Mouse (Mus musculus) urinary bladder, postnatal 4 days (tissue): Measurements from ENCODE around the gene Gal3st3.
"Not testable (repeated sequence)": the region's sequence is repeated elsewhere in the genome, so short reads cannot be mapped to it uniquely, and the experiment has no call there.

ENCODE experiments used
- DNase-seq, 2 experiments: peaks; one replicate each; pipeline ENCODE4 v3.0.0; 2021 to 2022; ENCODE audit warnings: low spot score in 2 of 2

Gal3st3 gene

DNA sequence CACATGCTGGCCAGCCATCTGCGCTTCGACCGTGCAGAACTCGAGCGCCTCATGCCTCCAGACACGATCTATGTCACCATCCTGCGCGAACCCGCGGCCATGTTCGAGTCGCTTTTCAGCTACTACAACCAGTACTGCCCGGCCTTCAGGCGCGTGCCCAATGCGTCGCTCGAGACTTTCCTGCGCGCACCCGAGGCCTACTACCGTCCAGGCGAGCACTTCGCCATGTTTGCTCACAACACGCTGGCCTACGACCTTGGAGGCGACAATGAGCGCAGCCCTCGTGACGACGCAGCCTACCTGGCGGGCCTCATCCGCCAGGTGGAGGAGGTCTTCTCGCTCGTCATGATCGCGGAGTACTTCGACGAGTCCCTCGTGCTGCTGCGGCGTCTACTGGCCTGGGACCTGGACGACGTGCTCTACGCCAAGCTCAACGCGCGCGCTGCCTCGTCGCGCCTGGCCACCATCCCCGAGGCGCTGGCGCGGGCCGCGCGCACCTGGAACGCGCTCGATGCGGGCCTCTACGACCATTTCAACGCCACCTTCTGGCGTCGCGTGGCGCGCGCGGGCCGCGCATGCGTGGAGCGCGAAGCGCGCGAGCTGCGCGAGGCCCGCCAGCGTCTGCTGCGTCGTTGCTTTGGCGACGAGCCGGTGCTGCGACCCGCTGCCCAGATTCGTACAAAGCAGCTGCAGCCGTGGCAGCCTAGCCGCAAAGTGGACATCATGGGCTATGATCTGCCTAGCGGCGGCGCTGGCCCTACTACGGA lies 9.0 kb downstream of the Gal3st3 start:
- DNase-seq, result peak in 1 of 2 experiments; percentile 25

DNA sequence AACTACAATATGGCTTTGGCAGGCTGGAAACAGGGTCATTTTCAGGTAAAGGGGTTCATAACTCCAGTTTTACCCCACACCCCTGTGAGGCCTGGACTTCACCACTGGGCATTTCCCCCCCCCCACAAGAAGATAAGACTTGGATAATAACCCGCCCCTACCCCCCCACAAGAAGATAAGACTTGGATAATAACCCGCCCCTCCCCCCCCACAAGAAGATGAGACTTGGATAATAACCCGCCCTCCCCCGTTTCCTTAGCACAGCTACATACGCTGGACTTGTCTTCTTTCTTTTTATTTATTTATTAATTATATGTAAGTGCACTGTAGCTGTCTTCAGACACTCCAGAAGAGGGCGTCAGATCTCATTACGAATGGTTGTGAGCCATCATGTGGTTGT lies 10.9 kb downstream of the Gal3st3 start:
- DNase-seq, result no peak

DNA sequence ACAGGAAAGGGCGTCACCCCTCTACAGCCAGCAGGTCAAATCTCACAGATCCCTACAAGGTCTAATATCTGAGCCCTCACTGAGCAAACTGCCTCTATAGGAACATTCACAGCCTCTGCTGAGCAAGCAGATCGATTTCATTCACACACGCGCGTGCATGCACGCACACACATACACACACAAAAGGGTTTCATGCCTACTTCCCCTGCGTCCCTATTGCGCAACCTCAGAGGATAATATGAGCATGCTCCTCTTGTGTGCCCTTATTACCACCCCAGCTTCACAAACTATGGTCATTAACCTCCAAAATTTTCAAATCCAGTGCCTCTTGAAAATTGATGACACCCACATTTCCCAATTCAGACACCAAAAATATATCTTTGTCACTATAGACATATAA lies 15.1 kb downstream of the Gal3st3 start:
- DNase-seq, result no peak

DNA sequence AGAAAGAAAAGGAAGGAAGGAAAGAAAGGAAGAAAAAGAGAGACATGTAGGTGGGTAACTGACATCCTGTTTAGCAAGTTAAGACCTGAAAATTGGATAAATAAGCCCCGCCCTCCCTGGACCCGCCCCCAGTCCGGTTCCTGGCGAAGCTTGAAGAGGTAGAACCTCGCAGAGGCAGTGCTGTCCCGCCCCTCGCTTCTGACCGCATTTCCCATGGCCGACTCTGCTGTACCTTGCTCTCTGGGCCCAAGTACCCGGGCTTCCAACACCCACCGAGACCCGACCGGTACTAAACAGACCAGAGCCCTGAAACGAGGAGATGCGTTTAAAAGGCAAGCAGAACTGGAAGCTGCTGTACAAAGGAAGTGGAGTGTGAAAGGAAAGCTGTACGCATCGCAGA lies 25.7 kb downstream of the Gal3st3 start:
- no peak for DNase-seq

DNA sequence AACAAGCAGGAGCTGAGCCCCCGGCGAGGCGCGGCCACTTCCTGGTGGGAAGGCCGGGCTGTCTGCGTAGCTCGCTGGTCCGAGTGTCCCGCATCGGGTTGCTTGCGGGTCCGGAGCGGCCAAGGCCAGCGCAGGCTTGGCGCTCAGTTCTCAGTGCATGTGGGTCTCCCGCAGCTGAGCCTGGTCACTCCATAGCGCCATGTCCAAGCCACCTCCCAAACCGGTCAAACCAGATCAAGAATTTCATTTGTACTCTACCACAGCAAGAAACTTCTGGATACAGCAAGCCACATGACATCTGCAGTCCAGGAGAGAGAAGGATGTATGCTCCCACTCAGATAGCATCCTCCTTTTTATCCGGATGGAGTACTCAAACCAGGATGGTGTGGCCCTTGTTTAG lies 29.8 kb downstream of the Gal3st3 start:
- DNase-seq, result no peak

DNA sequence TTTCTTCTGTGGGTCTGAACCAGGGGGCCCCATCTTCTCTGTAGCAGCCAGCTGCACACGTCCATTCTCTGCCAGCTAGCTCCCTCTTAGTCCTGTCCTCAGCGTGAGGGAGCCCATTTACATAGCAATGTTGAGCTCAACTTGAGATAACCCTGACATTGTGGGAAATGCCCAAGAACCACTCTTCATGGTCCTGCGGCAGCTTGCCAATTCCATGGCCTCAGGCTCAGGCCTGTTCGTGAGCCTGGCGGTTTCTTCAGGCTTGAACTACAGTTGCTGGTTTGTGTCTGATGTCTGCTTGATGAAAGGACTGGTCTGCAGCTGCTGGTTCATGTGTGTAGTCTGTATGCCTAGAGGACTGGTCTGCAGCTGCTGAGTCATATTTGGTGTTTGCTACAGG lies 36.6 kb downstream of the Gal3st3 start:
- DNase-seq, result no peak

DNA sequence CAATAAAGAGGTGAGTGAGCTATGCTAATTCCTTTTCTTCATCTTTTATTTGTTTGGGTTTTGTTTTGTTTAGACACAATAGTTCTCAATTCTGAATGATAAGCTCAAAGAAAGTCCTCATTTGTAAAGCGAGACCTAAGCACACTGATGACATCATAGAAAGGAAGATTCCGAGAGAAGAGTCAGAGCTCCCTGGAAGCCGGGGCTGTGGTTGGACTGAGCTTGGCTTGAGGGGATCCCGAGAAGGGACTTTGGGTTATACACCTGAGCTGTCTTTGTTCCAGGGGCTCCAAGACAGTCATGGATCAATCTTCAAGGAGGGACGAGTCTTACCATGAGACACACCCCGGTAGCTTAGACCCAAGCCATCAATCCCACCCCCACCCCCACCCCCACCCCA lies 37.3 kb downstream of the Gal3st3 start, which contains the start of gene Catsper1:
Gene Catsper1 (plus strand): TSS at position 301 of the 400 bp plus-strand sequence.
- no peak for DNase-seq

DNA sequence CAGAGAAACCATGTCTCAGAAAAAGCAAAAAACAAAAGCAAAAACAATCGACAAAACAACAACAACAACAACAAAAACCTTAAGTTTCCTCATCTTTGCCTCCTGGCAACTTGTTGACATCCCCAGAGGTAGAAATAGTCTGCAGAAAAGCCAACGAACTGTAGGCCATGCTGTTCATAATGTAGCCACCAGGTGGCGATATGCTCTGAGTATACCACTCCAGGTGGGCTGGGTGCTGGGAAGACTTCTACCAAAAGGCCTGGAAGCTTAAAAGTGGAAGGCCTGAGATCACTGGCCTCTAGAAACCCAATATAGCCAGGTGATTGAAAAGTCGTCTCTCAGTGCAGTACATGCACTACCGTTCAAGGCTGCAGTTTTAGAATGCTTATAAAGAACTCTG lies 39.8 kb downstream of the Gal3st3 start:
- DNase-seq, result peak; percentile 43 to 84

DNA sequence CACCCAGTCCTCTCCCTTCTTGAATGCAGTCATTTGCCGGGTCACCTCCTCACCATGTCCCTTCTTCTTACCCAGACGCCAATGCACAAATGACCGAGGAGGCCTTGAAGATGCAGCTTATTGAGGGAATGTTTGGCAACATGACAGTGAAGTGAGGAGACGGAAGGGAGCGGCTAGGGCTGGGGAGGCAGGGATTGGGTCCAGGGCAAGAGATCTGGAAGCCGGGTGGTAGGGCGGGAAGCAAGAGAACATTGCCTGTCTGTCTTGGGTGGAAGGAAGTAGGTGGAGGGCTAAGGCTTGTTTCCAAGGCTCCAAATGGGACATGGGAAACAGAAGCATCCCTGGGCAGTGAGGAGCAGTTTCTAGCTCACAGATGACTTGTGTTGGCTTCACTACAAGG lies 43.2 kb downstream of the Gal3st3 start:
- no peak for DNase-seq

DNA sequence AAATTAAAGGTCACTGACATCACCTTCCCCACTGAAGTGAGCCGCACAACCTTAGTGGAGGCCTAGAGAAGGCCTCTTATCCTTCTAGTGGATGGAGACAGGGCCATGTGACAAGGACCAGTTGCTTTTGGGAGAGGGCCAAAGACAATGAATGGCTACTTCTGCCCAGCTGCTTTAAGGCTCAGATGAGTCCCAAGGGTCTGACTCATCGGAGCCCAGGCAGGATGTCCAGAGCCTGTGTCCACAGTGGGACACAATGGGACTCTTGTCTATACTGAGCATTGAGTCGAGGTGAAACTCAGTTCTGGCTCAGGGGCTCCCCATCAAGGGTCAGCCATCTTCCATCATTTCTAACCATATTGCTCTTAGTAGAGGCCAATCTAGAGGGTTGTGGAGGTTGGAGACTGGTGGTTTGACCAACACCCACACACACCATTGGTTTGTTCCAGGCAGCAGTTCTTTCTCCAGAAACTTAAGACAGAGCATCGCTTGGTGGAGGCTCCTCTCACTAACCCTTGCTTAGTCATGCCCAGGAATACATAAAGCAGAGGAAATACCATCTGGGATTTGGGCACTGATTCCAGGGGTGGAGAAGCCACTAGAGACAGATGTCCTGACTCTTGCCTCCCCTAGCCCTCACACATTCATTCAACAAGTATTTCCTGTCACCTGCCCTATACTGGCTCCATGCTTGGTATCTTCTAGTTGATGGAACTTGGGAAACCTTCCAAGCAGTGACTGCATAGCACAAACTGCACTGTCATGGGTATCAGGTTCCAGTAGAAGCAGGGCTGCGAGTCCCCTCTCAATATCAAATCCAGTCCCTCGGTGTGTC lies 47.4 kb downstream of the Gal3st3 start:
- DNase-seq, result no peak

DNA sequence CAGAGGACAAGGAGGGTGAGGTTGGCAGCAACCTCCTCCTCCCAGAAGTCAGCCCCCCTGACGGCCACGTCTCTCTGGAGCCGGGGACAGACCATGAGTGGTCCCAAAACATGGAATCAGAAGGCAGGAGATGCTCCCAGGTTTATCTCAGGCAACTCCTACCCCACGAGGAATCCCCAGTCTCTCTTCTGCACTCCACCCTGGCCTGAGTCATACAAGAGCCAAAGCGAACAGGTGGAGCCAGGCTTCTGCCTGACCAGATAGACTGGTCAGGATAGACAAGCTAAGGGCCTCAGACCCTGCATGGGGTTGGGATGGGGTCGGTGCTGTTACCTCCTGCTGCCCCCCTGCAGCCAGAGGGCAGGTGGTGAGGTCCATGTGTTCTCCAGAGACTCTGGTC lies 49.9 kb downstream of the Gal3st3 start:
- no peak for DNase-seq

DNA sequence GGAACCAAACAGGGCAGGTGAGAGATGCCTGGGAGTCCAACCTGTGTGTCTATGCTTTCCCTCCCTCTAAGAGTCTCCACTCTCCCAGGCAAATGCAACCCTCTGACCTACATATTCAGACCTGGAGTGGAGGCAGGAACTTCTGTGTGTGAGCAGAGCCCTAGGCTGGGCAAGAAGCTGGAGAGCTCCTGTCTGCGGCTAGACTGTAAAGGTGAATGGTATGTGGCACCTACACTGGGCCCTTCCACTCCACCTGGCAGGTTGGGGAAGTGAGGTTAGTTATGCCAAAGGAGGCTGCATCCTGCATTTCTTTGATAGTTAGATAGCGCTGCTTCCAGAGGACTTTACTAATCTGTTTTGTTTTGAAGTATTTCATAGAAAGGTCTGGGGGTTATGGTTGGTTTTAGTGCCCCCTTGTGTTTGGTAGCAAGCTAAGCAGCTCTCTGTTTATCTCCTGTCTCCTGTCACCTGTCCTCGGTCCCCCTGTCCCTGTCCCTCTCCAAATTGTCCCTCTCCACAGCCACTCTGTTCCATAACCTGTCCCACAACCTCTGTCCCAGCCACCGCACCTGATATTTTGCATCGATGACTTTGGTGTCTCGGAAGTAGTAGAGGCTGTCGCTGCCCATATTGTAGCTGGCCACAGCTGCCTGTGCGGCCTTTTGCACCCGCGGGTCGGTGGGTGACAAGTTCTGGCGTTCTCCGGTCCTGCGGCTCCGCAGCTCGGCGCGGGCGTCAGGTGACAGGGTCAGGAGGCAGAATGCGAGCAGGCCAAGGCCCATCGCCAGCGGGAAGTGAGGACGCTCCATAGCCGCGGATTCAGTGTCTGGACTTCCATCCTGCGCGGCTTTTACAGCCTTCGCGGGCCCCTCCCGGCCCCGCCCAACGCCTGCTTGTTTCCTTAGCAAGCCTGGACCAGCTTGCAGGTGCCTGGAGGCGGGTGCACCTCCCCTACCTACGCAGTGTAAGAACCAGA lies 50.7 kb downstream of the Gal3st3 start:
- DNase-seq, result no peak

DNA sequence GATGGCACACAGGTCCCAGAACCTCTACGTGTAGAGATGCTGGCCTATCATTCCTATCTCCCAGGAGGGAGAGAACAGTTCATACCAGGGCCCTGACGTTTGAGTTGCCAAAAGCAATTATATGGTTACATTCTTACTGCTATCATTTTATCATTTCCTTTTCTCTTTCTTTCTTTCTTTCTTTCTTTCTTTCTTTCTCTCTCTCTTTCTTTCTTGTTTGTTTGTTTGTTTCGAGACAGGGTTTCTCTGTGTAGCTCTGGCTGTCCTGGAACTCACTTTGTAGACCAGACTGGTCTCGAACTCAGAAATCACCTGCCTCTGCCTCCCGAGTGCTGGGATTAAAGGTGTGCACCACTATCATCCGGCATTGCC lies 51.4 kb downstream of the Gal3st3 start, which contains the start of gene Cst6:
Gene Cst6 (minus strand): TSS at position 73 of the 372 bp plus-strand sequence.
- DNase-seq, result not testable (repeated sequence)

DNA sequence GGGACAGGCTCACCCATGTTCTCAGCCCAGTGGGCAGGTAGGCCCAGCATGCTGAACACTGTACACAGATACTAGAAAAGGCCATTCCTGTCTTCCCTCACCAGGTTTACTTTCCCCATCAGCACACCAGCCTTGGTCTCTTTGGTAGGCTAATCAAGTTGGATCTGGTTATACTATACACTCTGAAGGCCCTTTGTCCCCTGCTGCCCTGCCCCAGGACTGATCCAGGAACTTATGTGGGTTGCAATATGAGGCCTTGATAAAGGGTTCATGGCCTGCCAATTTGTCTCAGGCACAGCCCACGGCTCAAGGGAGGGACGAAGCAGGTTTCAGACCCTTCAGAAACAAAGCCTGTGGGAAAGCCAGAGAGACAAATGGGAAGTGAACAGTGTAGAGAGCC lies 55.5 kb downstream of the Gal3st3 start:
- no peak for DNase-seq

DNA sequence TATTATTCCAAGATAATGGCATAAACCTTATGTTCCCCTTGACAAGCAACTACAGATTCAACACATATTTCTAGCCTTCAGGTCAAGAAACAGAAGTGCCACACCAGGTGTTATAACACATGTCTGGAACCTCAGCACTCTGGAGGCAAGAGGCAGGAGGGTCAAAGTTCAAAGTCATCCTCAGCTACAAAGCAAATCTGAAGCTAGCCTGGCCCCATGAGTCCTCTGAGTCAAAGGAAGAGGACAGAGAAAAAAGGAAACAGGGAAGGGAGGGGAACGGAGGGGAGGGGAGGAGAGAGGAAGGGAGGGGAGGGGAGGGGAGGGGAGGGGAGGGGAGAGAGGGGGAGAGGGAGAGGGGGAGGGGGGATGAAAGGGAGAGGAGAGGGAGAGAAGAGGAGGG lies 57.9 kb downstream of the Gal3st3 start:
- DNase-seq, result no peak
